Mouse (Mus musculus): ENCODE measurements around the gene Litaf. TPM values are rescaled to one million over a fixed set of nuclear protein-coding genes. Genes with fewer than 3 reads are reported as not detected.

Litaf gene
- polyA plus RNA-seq, 1 experiment from 2014 or later = 112 TPM

DNA sequence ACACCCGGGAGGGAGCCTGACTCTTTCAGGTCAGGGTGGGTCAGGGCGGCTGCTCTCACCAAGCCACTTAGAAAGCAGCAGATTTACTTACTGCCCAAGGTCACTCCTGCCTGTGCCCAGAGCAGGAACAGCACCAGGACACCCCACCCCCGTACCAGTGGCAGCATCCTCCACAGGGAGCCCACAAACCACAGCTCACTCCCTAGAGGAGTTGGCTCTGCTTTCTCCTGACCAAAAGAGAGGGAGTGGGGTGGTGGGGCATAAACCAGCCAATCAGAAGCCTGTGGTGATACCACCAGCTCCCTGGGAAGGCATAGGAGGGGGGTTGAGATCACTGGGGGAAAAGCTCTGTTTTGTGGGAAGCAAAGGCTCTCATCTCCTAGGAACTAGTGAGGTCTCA, 118.2 kb downstream of the Litaf start:
- no peaks in the 10 kb centered on the region for H3K9me3 ChIP-seq (ENCODE audit: low read depth, low read length)
- no peak overlapping the region for H3K9ac ChIP-seq
- WGBS = 31% methylated on average over 3 of the region's 3 CpGs
- DNase-seq (no peak), ATAC-seq (ENCODE audit: insufficient read depth) (no peak)
- H3K36me3 ChIP-seq (ENCODE audit: insufficient read depth) = no peaks in the 10 kb centered on the region
- H3K27ac ChIP-seq (ENCODE audit: low read depth) = no peak overlapping the region
- TF ChIP-seq CTCF (IDR thresholded peaks at IDR 0.05; ENCODE audit: low read depth) = no peak
- no peak overlapping the region for H3K4me2 ChIP-seq
- no peak overlapping the region for H3K4me3 ChIP-seq (ENCODE audit: low read depth, low read length)
- H3K27me3 ChIP-seq (ENCODE audit: insufficient read depth, low read length) = no peaks in the 10 kb centered on the region
- H3K4me1 ChIP-seq (ENCODE audit: insufficient read depth) = no peaks in the 10 kb centered on the region

DNA sequence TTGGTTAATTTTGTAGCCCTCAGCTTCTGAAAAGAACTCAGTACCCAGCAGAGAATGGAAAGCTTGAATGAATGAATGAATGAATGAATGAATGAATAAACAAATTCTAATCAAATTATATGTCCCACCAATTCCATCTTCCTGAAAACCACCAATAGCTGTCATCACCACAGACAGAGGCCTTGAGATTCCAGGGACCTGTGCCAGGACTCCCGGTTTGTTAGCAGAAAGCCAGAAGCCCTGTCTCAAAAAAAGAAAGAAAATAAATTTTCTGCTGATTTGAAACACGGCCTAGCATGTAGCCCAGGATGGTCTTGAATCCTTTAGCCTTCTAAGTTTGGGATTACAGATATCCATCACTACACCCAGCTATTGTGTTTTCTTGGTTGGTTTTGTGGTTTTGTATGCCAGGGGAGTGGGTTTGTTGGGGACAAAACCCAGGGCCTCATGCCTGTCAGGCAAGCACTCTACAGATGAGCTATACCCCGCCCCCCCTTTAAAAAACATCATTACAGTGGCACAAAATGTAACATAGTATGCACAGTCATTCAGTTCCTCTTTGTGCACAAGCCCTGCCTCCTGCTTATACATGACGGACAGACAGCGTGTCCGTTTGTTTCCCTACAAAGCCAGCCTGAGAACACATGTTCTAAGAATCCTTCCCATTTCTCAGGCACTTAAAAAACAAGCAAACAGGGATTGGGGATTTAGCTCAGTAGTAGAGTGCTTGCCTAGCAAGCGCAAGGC, 120.4 kb downstream of the Litaf start:
- no peak overlapping the region for H3K9ac ChIP-seq
- TF ChIP-seq CTCF (IDR thresholded peaks at IDR 0.05; ENCODE audit: low read depth) = no peak
- H3K36me3 ChIP-seq (ENCODE audit: insufficient read depth) = no peaks in the 10 kb centered on the region
- H3K4me3 ChIP-seq (ENCODE audit: low read depth, low read length) = no peak overlapping the region
- DNase-seq = peak; percentile 57
- peak overlapping the region; percentile 18; the same call in 1 of the 2 replicates for H3K27ac ChIP-seq (ENCODE audit: low read depth)
- no peak for ATAC-seq (ENCODE audit: insufficient read depth)
- H3K9me3 ChIP-seq (ENCODE audit: low read depth, low read length) = no peaks in the 10 kb centered on the region
- no peak overlapping the region for H3K4me2 ChIP-seq
- WGBS = 68% methylated on average over 7 of the region's 7 CpGs
- H3K27me3 ChIP-seq (ENCODE audit: insufficient read depth, low read length) = no peaks in the 10 kb centered on the region
- H3K4me1 ChIP-seq (ENCODE audit: insufficient read depth) = no peaks in the 10 kb centered on the region

DNA sequence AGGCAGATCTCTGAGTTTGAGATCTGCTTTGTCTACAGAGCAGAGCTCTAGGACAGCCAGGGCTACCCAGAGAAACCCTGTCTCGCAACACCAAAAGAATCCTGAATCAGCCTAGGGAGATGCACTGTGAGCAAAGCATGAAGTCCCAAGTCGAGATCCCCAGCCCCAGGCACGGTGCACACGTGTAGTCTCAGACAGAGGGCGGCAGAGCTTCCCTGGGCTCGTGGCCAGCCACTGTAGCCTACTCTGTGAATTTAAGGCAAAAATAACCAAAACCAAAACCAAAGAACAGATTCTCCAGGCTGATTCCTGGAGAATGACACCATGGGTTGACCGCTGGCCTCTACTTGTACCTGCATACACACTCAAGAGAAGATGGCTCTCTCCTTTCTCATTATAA, 121.4 kb downstream of the Litaf start:
- peak; percentile 20; the same call in 1 of the 2 replicates for TF ChIP-seq CTCF (IDR thresholded peaks at IDR 0.05; ENCODE audit: low read depth)
- Histone ChIP-seq H3K36me3 (ENCODE audit: insufficient read depth) (no peaks in the 10 kb centered on the region), H3K4me2 (no peak overlapping the region), H3K9me3 (ENCODE audit: low read depth, low read length) (no peaks in the 10 kb centered on the region), H3K27ac (ENCODE audit: low read depth) (no peak overlapping the region), H3K27me3 (ENCODE audit: insufficient read depth, low read length) (no peaks in the 10 kb centered on the region), H3K4me1 (ENCODE audit: insufficient read depth) (no peaks in the 10 kb centered on the region), H3K4me3 (ENCODE audit: low read depth, low read length) (no peak overlapping the region), H3K9ac (no peak overlapping the region)
- ATAC-seq (ENCODE audit: insufficient read depth) = no peak
- no peak for DNase-seq
- 75% methylated on average over 7 of the region's 7 CpGs for WGBS

DNA sequence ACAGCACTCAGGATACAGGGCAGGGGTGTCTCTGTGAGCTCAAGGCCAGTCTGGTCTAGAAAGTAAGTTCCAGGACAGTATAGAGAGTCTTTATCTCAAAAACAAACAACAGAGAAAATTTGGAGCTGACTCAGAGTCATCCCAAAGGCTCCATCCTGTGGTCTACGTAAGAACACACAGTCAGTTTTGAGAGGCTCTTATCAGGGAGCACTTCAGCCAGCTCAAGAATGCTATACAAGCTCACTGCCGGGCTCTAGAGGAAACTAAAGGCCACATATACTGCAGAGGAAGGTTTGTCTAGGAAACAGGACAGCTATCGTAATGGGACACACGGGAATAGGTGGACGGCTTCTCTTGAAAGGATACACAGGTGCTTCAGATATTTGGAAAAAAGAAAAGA, 122.7 kb downstream of the Litaf start:
- Histone ChIP-seq H3K36me3 (ENCODE audit: insufficient read depth) (no peaks in the 10 kb centered on the region), H3K4me3 (ENCODE audit: low read depth, low read length) (no peak overlapping the region), H3K9ac (no peak overlapping the region), H3K9me3 (ENCODE audit: low read depth, low read length) (no peaks in the 10 kb centered on the region), H3K4me1 (ENCODE audit: insufficient read depth) (no peaks in the 10 kb centered on the region), H3K27ac (ENCODE audit: low read depth) (no peak overlapping the region), H3K4me2 (no peak overlapping the region), H3K27me3 (ENCODE audit: insufficient read depth, low read length) (no peaks in the 10 kb centered on the region)
- DNase-seq (peak; percentile 66), ATAC-seq (ENCODE audit: insufficient read depth) (peak; percentile 35; the same call in 1 of the 2 replicates)
- WGBS = 37% methylated on average over 5 of the region's 5 CpGs
- peak; percentile 33 for TF ChIP-seq CTCF (IDR thresholded peaks at IDR 0.05; ENCODE audit: low read depth)

DNA sequence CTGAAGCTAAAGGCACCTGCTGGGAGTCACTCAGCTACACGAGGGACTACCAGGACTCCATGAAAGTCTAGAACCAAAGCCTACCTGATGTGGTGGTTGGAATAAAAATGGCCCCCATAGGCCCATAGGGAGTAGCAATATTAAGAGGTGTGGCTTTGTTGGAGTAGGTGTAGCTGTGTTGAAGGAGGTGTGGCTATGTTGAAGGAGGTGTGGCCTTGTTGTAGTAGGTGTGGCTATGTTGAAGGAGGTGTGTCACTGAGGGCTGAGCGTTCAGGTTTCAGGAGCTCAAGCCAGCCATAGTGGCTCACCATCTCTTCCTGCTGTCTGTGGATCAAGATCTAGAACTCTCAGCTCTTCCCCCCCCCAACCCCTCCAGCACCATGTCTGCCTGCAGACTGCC, 125.3 kb downstream of the Litaf start:
- DNase-seq (no peak), ATAC-seq (ENCODE audit: insufficient read depth) (no peak)
- Histone ChIP-seq H3K4me1 (ENCODE audit: insufficient read depth) (no peaks in the 10 kb centered on the region), H3K36me3 (ENCODE audit: insufficient read depth) (no peaks in the 10 kb centered on the region), H3K27ac (ENCODE audit: low read depth) (no peak overlapping the region), H3K9ac (no peak overlapping the region), H3K9me3 (ENCODE audit: low read depth, low read length) (no peaks in the 10 kb centered on the region), H3K4me3 (ENCODE audit: low read depth, low read length) (no peak overlapping the region), H3K4me2 (no peak overlapping the region), H3K27me3 (ENCODE audit: insufficient read depth, low read length) (no peaks in the 10 kb centered on the region)
- no peak for TF ChIP-seq CTCF (IDR thresholded peaks at IDR 0.05; ENCODE audit: low read depth)
- 79% methylated on average over 2 of the region's 2 CpGs for WGBS

DNA sequence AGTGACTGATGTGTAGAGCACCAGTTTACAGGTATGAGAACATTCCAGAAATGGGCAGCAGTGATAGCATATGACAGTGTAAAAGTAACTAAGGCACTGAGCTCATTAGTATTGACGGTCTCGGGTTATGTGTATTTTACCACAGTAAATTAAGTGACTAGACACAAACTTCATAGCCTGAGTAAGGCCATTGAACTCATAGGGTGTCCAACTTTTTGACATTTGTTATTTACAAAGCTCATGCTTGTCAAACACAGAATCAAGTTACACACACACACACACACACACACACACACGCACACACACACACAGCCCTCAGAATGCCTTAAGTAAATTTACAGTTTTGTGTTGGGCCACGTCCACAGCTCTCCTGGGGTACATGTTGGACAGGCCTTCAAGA, 126.0 kb downstream of the Litaf start:
- DNase-seq = no peak

DNA sequence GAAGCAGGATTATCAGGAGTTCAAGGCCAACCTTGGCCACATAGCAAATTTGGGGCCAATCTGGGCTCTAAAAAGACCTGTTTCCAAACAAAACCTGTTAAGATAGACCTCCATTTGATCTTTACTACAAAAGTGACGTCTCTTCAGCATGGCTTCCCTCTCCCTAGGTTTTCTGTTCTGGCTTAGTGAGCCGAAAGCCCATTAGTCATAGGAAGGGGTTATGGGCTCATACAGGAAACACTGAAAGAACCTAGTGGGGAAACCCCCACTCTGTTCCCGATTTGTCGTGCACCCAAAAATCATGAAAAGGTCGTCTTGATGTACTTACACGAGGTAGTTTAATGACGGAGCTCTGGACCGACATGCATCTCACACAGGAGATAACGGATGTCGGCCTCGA, 128.5 kb downstream of the Litaf start:
- WGBS = 70% methylated on average over 11 of the region's 11 CpGs
- Histone ChIP-seq H3K9ac (no peak overlapping the region), H3K36me3 (ENCODE audit: insufficient read depth) (no peaks in the 10 kb centered on the region)

More for the DNA sequence above, 126.0 kb downstream of the Litaf start:
- Histone ChIP-seq H3K4me2 (no peak overlapping the region), H3K9me3 (ENCODE audit: low read depth, low read length) (no peaks in the 10 kb centered on the region), H3K27me3 (ENCODE audit: insufficient read depth, low read length) (no peaks in the 10 kb centered on the region), H3K36me3 (ENCODE audit: insufficient read depth) (no peaks in the 10 kb centered on the region), H3K4me1 (ENCODE audit: insufficient read depth) (no peaks in the 10 kb centered on the region), H3K27ac (ENCODE audit: low read depth) (no peak overlapping the region), H3K4me3 (ENCODE audit: low read depth, low read length) (no peak overlapping the region), H3K9ac (no peak overlapping the region)
- WGBS = 60% methylated on average over 4 of the region's 4 CpGs
- TF ChIP-seq CTCF (IDR thresholded peaks at IDR 0.05; ENCODE audit: low read depth) = no peak
- no peak for ATAC-seq (ENCODE audit: insufficient read depth)

More for the DNA sequence above, 128.5 kb downstream of the Litaf start:
- ATAC-seq (ENCODE audit: insufficient read depth) (no peak), DNase-seq (no peak)
- no peaks in the 10 kb centered on the region for H3K27me3 ChIP-seq (ENCODE audit: insufficient read depth, low read length)
- H3K4me3 ChIP-seq (ENCODE audit: low read depth, low read length) = no peak overlapping the region
- no peak overlapping the region for H3K4me2 ChIP-seq
- no peaks in the 10 kb centered on the region for H3K9me3 ChIP-seq (ENCODE audit: low read depth, low read length)
- no peaks in the 10 kb centered on the region for H3K4me1 ChIP-seq (ENCODE audit: insufficient read depth)
- no peak overlapping the region for H3K27ac ChIP-seq (ENCODE audit: low read depth)
- TF ChIP-seq CTCF (IDR thresholded peaks at IDR 0.05; ENCODE audit: low read depth) = no peak

Data from lung, embryonic 14.5 days (tissue).